Mouse (Mus musculus) E14TG2a.4 (cell line): ENCODE results near the gene Mcoln1.

Experiments
- CTCF ChIP-seq: conservative IDR thresholded peaks from 2 replicates; pipeline ENCODE4 v1.5.1; 2014; ENCODE audit warnings: low read length
- POU5F1 ChIP-seq: IDR thresholded peaks from 2 replicates; pipeline ENCODE4 v1.6.1; 2014; ENCODE audit warnings: low read length, borderline replicate concordance

DNA sequence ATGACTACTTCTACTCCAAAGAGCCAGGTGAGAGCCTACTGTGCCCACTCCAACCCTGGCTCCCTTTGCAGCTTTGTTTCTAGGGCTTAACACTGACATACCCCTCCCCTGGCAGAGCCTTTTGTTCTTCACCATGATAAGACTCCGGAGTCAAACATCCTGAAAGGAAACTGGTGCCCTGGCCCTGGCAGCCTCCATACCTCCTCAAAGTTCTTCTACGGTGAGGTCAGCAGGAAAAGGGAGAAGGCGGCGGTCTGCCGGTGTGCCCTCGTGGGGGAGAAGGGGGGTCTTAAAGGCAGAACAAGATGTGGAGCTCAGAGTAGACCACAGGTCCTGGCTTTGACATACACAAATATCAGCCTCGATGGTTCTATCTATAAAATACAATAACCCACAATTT lies 16.7 kb upstream of the Mcoln1 start:
- no peak for TF ChIP-seq CTCF
- no peak for TF ChIP-seq POU5F1
